Mouse (Mus musculus) common myeloid progenitor, adult 5-6 weeks (primary cell): ENCODE results near the gene Olfr309. TPM values are rescaled to one million over a fixed set of nuclear protein-coding genes. Genes with fewer than 3 reads are reported as not detected.
"Not testable (repeated sequence)": the region's sequence is repeated elsewhere in the genome, so short reads cannot be mapped to it uniquely, and the experiment has no call there.

ENCODE experiments used
- ATAC-seq: replicated peaks from 2 replicates; pipeline ENCODE4 v1.8.0; 2016; ENCODE audit warnings: low read depth, mild to moderate bottlenecking, moderate TSS enrichment, inconsistent platforms; ENCODE audit not compliant: poor library complexity, severe bottlenecking
- total RNA-seq: library from RNA; stranded (forward); fragments of 200-1000, 187-1606 nt; gene quantifications from 2 replicates; pipeline ENCODE4 v1.2.3, GENCODE M21; 2017

Olfr309 gene
- not detected in 2 replicates for total RNA-seq

- no peak for ATAC-seq
Measured at GRCm38 (mm10) chr7:86313608-86314007, at the start of gene Olfr309. TSS of gene Olfr309 (minus strand) at chr7:86313708.

GRCm38 (mm10) chr7:86346296-86346695, 32.8 kb upstream of the Olfr309 start:
- not testable (repeated sequence) for ATAC-seq

- no peak for ATAC-seq
Measured at GRCm38 (mm10) chr7:86344253-86344652, 30.7 kb upstream of the Olfr309 start.

GRCm38 (mm10) chr7:86342881-86343565, 29.5 kb upstream of the Olfr309 start:
- no peak for ATAC-seq

GRCm38 (mm10) chr7:86337486-86337885, 24.0 kb upstream of the Olfr309 start, which contains the start of gene Olfr307:
TSS of gene Olfr307 (minus strand) at chr7:86337586.
- ATAC-seq = no peak

GRCm38 (mm10) chr7:86325530-86325929, 12.0 kb upstream of the Olfr309 start, which contains the start of gene Olfr308:
TSS of gene Olfr308 (minus strand) at chr7:86325630.
- no peak for ATAC-seq

- ATAC-seq = no peak
Measured at GRCm38 (mm10) chr7:86321323-86321722, 7.8 kb upstream of the Olfr309 start.

GRCm38 (mm10) chr7:86277072-86277471, 36.4 kb downstream of the Olfr309 start, which contains the start of gene Olfr310:
TSS of gene Olfr310 (minus strand) at chr7:86277172.
- ATAC-seq = no peak

Other genes with a start within 250 kb of the Olfr309 start
- gene Vmn2r75, start 141.9 kb downstream of the Olfr309 start, total RNA-seq = not detected in 2 replicates
- not detected in 2 replicates for gene Vmn2r76, start 67.4 kb downstream of the Olfr309 start, total RNA-seq
- gene Olfr310, start 36.5 kb downstream of the Olfr309 start, total RNA-seq = not detected in 2 replicates
- not detected in 2 replicates for gene Olfr308, start 11.9 kb upstream of the Olfr309 start, total RNA-seq
- gene Olfr307, start 23.9 kb upstream of the Olfr309 start, total RNA-seq = not detected in 2 replicates
- not detected in 2 replicates for gene Olfr305, start 53.2 kb upstream of the Olfr309 start, total RNA-seq
- gene Olfr304, start 73.0 kb upstream of the Olfr309 start, total RNA-seq = not detected in 2 replicates
- gene Olfr303, start 84.1 kb upstream of the Olfr309 start, total RNA-seq = not detected in 2 replicates
- not detected in 2 replicates for gene Olfr301, start 90.1 kb upstream of the Olfr309 start, total RNA-seq
- gene Olfr299, start 146.2 kb upstream of the Olfr309 start, total RNA-seq = not detected in 2 replicates
- gene Olfr298, start 178.8 kb upstream of the Olfr309 start, total RNA-seq = not detected in 2 replicates
- not detected in 2 replicates for gene Olfr297, start 206.3 kb upstream of the Olfr309 start, total RNA-seq